Mouse (Mus musculus) embryo, embryonic 10.5 days (tissue): ENCODE measurements around the gene Vipr2.

Source experiments
- DNase-seq: peaks from one replicate; pipeline ENCODE4 v3.0.0-alpha.2; 2015; ENCODE audit warnings: low spot score

Vipr2 gene

GRCm38 (mm10) chr12:116156792-116157532 is 79.4 kb downstream of the Vipr2 start:
- no peak for DNase-seq

GRCm38 (mm10) chr12:116159223-116159622 is 81.7 kb downstream of the Vipr2 start:
- no peak for DNase-seq

- DNase-seq: no peak
Observed at GRCm38 (mm10) chr12:116159695-116160094, 82.2 kb downstream of the Vipr2 start.

- DNase-seq: no peak
Observed at GRCm38 (mm10) chr12:116165368-116165767, 87.8 kb downstream of the Vipr2 start.

GRCm38 (mm10) chr12:116169666-116170065 is 92.1 kb downstream of the Vipr2 start:
- no peak for DNase-seq

- no peak for DNase-seq
Observed at GRCm38 (mm10) chr12:116176930-116177329, 99.4 kb downstream of the Vipr2 start.

GRCm38 (mm10) chr12:116181436-116182050 is 104.0 kb downstream of the Vipr2 start:
- no peak for DNase-seq

GRCm38 (mm10) chr12:116182376-116182775 is 104.8 kb downstream of the Vipr2 start:
- no peak for DNase-seq

GRCm38 (mm10) chr12:116183212-116183935 is 105.8 kb downstream of the Vipr2 start:
- no peak for DNase-seq

GRCm38 (mm10) chr12:116193952-116194351 is 116.4 kb downstream of the Vipr2 start:
- DNase-seq: peak; percentile 6

- no peak for DNase-seq
Observed at GRCm38 (mm10) chr12:116194641-116195040, 117.1 kb downstream of the Vipr2 start.
